Mouse (Mus musculus): ENCODE measurements around the gene Stxbp1. TPM values are rescaled to one million over a fixed set of nuclear protein-coding genes. Genes with fewer than 3 reads are reported as not detected.
"Not testable (repeated sequence)": the region's sequence is repeated elsewhere in the genome, so short reads cannot be mapped to it uniquely, and the experiment has no call there.

The Stxbp1 gene
- polyA plus RNA-seq, 1 experiment from 2014 or later = 28.7 TPM

DNA sequence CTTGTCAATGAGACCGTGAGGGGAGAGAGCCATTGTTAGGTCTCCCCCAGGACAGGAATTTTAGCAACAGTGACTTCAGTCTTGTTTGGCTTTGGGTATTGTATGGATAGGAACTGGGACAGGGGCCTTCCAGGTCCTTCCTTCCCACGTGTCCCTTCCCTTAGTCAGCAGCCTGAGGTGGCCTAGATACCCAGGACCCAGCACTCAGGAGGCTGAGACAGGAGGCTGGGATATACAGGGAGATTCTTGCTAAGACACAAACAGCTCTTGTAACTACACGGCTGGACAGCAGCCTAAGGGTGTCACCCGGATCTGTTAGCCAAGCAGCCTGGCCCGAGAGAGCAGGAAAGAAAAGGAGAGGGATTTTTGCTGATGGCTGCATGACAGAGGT is 12.6 kb upstream of the Stxbp1 start:
- Histone ChIP-seq H3K4me3 (ENCODE audit: control insufficient read depth in 1 of 2, insufficient read depth in 1 of 2, low read depth in 1 of 2, low read length in 2 of 2) (no peak overlapping the region), H3K27ac (replicated peaks in 1 of 2; ENCODE audit: control insufficient read depth in 1 of 2, insufficient read depth in 1 of 2, low read depth in 2 of 2, low read length in 2 of 2) (no peak overlapping the region), H3K9ac (ENCODE audit: low read length) (no peak overlapping the region), H3K36me3 (ENCODE audit: control insufficient read depth, insufficient read depth, low read length) (no peaks in the 10 kb centered on the region), H3K4me1 (ENCODE audit: control insufficient read depth in 2 of 2, insufficient read depth in 2 of 2, low read length in 2 of 2) (no peaks in the 10 kb centered on the region), H3K27me3 (ENCODE audit: control insufficient read depth, insufficient read depth, low read length) (no peaks in the 10 kb centered on the region), H3K9me3 (ENCODE audit: control insufficient read depth, low read length) (no peaks in the 10 kb centered on the region), H3K4me2 (ENCODE audit: low read length) (no peak overlapping the region)
- no peak for ATAC-seq (ENCODE audit: insufficient number of reproducible peaks, insufficient read depth, low FRiP score, low read depth)
- 72% methylated on average over 5 of the region's 5 CpGs for WGBS

DNA sequence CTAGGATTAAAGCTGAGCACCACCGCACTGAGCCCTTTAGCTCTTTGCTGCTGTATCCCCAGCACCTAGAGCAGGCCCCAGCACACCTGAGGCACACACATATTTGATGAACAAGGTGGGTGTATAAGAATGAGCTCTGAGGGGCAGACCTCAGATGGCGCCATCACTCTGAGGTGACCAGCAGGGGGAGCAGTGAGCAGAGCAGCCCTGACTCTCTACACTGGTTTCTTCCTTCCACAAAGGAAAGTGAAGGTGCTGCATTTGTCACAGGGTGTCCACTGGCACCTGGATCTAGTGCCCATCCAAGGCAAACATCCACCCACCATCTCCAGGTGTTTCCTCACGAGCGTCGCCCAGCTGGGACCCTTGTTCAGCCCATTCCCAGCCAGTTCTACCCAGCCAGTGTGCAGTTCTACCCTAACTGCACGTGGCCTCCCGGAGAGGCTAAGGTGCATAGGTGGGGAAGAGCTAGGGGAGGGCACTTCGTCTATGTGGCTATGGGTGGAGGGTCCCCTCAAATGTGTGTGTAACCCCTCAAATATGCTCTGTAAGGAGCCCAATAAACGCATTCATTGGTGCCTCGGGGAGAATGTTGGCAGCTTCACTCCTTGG is 12.1 kb upstream of the Stxbp1 start:
- H3K4me1 ChIP-seq (ENCODE audit: control insufficient read depth in 2 of 2, insufficient read depth in 2 of 2, low read length in 2 of 2) = no peaks in the 10 kb centered on the region
- H3K36me3 ChIP-seq (ENCODE audit: control insufficient read depth, insufficient read depth, low read length) = no peaks in the 10 kb centered on the region
- no peak overlapping the region for H3K9ac ChIP-seq (ENCODE audit: low read length)
- H3K4me3 ChIP-seq (ENCODE audit: control insufficient read depth in 1 of 2, insufficient read depth in 1 of 2, low read depth in 1 of 2, low read length in 2 of 2) = no peak overlapping the region
- H3K27ac ChIP-seq (replicated peaks in 1 of 2; ENCODE audit: control insufficient read depth in 1 of 2, insufficient read depth in 1 of 2, low read depth in 2 of 2, low read length in 2 of 2) = no peak overlapping the region
- no peak overlapping the region for H3K4me2 ChIP-seq (ENCODE audit: low read length)
- no peaks in the 10 kb centered on the region for H3K9me3 ChIP-seq (ENCODE audit: control insufficient read depth, low read length)
- H3K27me3 ChIP-seq (ENCODE audit: control insufficient read depth, insufficient read depth, low read length) = no peaks in the 10 kb centered on the region
- WGBS = 46% methylated on average over 10 of the region's 10 CpGs
- ATAC-seq (ENCODE audit: insufficient number of reproducible peaks, insufficient read depth, low FRiP score, low read depth) = no peak

GRCm38 (mm10) chr2:32857584-32857983 is 10.5 kb upstream of the Stxbp1 start:
- no peak; the same call in 1 of the 2 replicates for ATAC-seq (ENCODE audit: insufficient number of reproducible peaks, insufficient read depth, low FRiP score, low read depth)
- Histone ChIP-seq H3K4me2 (ENCODE audit: low read length) (no peak overlapping the region), H3K4me1 (ENCODE audit: control insufficient read depth in 2 of 2, insufficient read depth in 2 of 2, low read length in 2 of 2) (no peaks in the 10 kb centered on the region), H3K36me3 (ENCODE audit: control insufficient read depth, insufficient read depth, low read length) (no peaks in the 10 kb centered on the region), H3K27me3 (ENCODE audit: control insufficient read depth, insufficient read depth, low read length) (no peaks in the 10 kb centered on the region), H3K4me3 (ENCODE audit: control insufficient read depth in 1 of 2, insufficient read depth in 1 of 2, low read depth in 1 of 2, low read length in 2 of 2) (no peak overlapping the region), H3K9ac (ENCODE audit: low read length) (no peak overlapping the region), H3K27ac (replicated peaks in 1 of 2; ENCODE audit: control insufficient read depth in 1 of 2, insufficient read depth in 1 of 2, low read depth in 2 of 2, low read length in 2 of 2) (no peak overlapping the region), H3K9me3 (ENCODE audit: control insufficient read depth, low read length) (no peaks in the 10 kb centered on the region)
- WGBS = under 1% methylated on average over 7 of the region's 7 CpGs

DNA sequence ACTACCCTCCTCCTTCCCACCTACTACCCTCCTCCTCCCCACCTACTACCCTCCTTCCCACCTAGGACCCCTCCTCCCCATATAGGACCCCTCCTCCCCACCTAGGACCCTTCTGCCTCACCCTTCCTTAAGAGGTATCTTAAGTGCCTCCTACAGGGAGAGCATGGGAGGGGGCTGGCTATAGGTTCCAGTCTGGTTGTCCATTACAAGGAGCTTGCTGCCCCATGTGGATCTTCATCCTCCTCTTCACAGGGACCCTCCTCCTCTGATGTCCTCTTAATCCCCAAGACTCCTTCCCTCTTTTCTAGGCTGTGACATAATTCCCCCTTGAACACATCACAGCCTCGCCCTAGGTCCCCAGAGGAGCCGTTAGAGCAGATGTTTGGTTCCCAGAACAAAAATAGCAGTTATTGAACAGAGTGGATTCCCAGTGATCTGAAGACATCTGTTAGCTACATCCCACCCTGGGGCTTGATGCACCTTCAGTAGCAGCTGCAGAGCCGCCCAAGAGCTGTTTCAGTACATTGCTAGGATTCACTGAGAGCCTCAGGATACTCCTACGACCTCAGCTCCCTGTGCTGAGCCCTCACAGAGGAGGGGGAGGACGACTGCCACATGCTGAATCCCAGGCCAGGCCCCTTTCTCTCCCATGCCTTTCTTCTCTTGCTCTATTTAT is 8.9 kb upstream of the Stxbp1 start:
- Histone ChIP-seq H3K9ac (ENCODE audit: low read length) (no peak overlapping the region), H3K4me2 (ENCODE audit: low read length) (no peak overlapping the region), H3K9me3 (ENCODE audit: control insufficient read depth, low read length) (no peaks in the 10 kb centered on the region), H3K4me3 (ENCODE audit: control insufficient read depth in 1 of 2, insufficient read depth in 1 of 2, low read depth in 1 of 2, low read length in 2 of 2) (no peak overlapping the region), H3K27me3 (ENCODE audit: control insufficient read depth, insufficient read depth, low read length) (peaks cover 7% of the 10 kb centered on the region), H3K36me3 (ENCODE audit: control insufficient read depth, insufficient read depth, low read length) (no peaks in the 10 kb centered on the region), H3K27ac (replicated peaks in 1 of 2; ENCODE audit: control insufficient read depth in 1 of 2, insufficient read depth in 1 of 2, low read depth in 2 of 2, low read length in 2 of 2) (no peak overlapping the region), H3K4me1 (ENCODE audit: control insufficient read depth in 2 of 2, insufficient read depth in 2 of 2, low read length in 2 of 2) (0 out of 4 replicates have a peak, but pooled peaks cover 0 to 4% of the 10 kb centered on the region in 2 experiments)
- no peak for ATAC-seq (ENCODE audit: insufficient number of reproducible peaks, insufficient read depth, low FRiP score, low read depth)
- 45% methylated on average over 5 of the region's 5 CpGs for WGBS

GRCm38 (mm10) chr2:32855046-32855785 is 8.2 kb upstream of the Stxbp1 start:
- WGBS = 50% methylated on average over 7 of the region's 7 CpGs
- ATAC-seq (ENCODE audit: insufficient number of reproducible peaks, insufficient read depth, low FRiP score, low read depth) = no peak
- no peak overlapping the region for H3K4me3 ChIP-seq (ENCODE audit: control insufficient read depth in 1 of 2, insufficient read depth in 1 of 2, low read depth in 1 of 2, low read length in 2 of 2)
- peaks cover 7% of the 10 kb centered on the region for H3K27me3 ChIP-seq (ENCODE audit: control insufficient read depth, insufficient read depth, low read length)
- no peak overlapping the region for H3K27ac ChIP-seq (replicated peaks in 1 of 2; ENCODE audit: control insufficient read depth in 1 of 2, insufficient read depth in 1 of 2, low read depth in 2 of 2, low read length in 2 of 2)
- H3K4me2 ChIP-seq (ENCODE audit: low read length) = no peak overlapping the region
- H3K9ac ChIP-seq (ENCODE audit: low read length) = no peak overlapping the region
- H3K4me1 ChIP-seq (ENCODE audit: control insufficient read depth in 2 of 2, insufficient read depth in 2 of 2, low read length in 2 of 2) = 0 out of 4 replicates have a peak, but pooled peaks cover 0 to 4% of the 10 kb centered on the region in 2 experiments
- no peaks in the 10 kb centered on the region for H3K36me3 ChIP-seq (ENCODE audit: control insufficient read depth, insufficient read depth, low read length)
- no peaks in the 10 kb centered on the region for H3K9me3 ChIP-seq (ENCODE audit: control insufficient read depth, low read length)

GRCm38 (mm10) chr2:32854206-32854605 is 7.2 kb upstream of the Stxbp1 start:
- ATAC-seq (ENCODE audit: insufficient number of reproducible peaks, insufficient read depth, low FRiP score, low read depth) = peak; percentile 75; the same call in 1 of the 2 replicates
- Histone ChIP-seq H3K9me3 (ENCODE audit: control insufficient read depth, low read length) (no peaks in the 10 kb centered on the region), H3K4me1 (ENCODE audit: control insufficient read depth in 2 of 2, insufficient read depth in 2 of 2, low read length in 2 of 2) (0 out of 4 replicates have a peak, but pooled peaks cover 0 to 4% of the 10 kb centered on the region in 2 experiments), H3K27ac (replicated peaks in 1 of 2; ENCODE audit: control insufficient read depth in 1 of 2, insufficient read depth in 1 of 2, low read depth in 2 of 2, low read length in 2 of 2) (no peak overlapping the region), H3K36me3 (ENCODE audit: control insufficient read depth, insufficient read depth, low read length) (no peaks in the 10 kb centered on the region), H3K4me3 (ENCODE audit: control insufficient read depth in 1 of 2, insufficient read depth in 1 of 2, low read depth in 1 of 2, low read length in 2 of 2) (no peak overlapping the region), H3K27me3 (ENCODE audit: control insufficient read depth, insufficient read depth, low read length) (peaks cover 7% of the 10 kb centered on the region), H3K9ac (ENCODE audit: low read length) (no peak overlapping the region), H3K4me2 (ENCODE audit: low read length) (no peak overlapping the region)
- 3% methylated on average over 8 of the region's 8 CpGs for WGBS

DNA sequence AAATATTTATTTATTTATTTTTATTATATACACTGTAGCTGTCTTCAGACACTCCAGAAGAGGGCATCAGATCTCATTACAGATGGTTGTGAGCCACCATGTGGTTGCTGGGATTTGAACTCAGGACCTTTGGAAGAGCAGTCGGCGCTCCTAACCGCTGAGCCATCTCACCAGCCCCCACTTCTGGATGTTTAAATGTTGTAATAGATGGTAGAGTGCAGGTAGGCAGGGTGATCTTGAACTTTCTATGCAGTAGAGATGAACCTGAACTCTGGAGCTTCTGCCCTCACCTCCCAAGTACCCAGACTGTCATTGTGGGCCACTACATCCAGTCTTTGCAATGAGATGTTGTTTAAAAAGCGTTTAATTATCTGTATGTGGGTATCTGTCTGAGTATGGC is 6.7 kb upstream of the Stxbp1 start:
- H3K4me2 ChIP-seq (ENCODE audit: low read length) = not testable (repeated sequence)

More for the DNA sequence above, 6.7 kb upstream of the Stxbp1 start:
- H3K4me3 ChIP-seq (ENCODE audit: control insufficient read depth in 1 of 2, insufficient read depth in 1 of 2, low read depth in 1 of 2, low read length in 2 of 2); H3K9me3 ChIP-seq (ENCODE audit: control insufficient read depth, low read length); H3K27ac ChIP-seq (replicated peaks in 1 of 2; ENCODE audit: control insufficient read depth in 1 of 2, insufficient read depth in 1 of 2, low read depth in 2 of 2, low read length in 2 of 2); H3K4me1 ChIP-seq (ENCODE audit: control insufficient read depth in 2 of 2, insufficient read depth in 2 of 2, low read length in 2 of 2); ATAC-seq (ENCODE audit: insufficient number of reproducible peaks, insufficient read depth, low FRiP score, low read depth); H3K36me3 ChIP-seq (ENCODE audit: control insufficient read depth, insufficient read depth, low read length); H3K9ac ChIP-seq (ENCODE audit: low read length); H3K27me3 ChIP-seq (ENCODE audit: control insufficient read depth, insufficient read depth, low read length): not testable (repeated sequence)
- 67% methylated on average over 4 of the region's 4 CpGs for WGBS

All from heart, embryonic 14.5 days (tissue).